Mouse (Mus musculus): Measurements from ENCODE around the gene Fbxo40. TPM values are rescaled to one million over a fixed set of nuclear protein-coding genes. Genes with fewer than 3 reads are reported as not detected.

The Fbxo40 gene
- polyA plus RNA-seq, 1 experiment from 2014 or later = 0.11 TPM

DNA sequence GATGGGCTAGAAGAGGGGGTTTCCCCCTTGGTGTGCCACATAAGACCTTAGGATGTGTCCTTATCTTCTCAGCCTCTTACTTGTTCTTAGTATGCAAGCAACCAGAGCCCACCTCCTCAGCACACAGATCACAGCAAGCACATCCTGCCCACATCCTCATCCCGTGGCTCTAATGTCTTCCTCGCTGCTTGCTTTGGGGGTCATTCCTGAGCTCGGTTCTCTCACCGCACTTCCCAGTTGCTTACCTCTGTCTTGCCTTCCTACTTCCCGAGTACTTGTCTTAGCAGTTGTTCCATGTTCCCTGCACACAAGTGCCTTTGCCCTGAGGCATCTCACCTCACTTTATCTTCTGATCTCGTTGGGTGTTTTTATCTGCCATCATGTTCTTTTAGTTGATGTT is 68.3 kb downstream of the Fbxo40 start:
- DNase-seq (ENCODE audit: low spot score) (no peak), ATAC-seq (replicated peaks; ENCODE audit: low FRiP score) (no peak)
- Histone ChIP-seq H3K36me3 (ENCODE audit: control insufficient read depth, insufficient read depth, low read length) (no peaks in the 10 kb centered on the region; the same call in 1 of the 2 replicates), H3K27ac (ENCODE audit: low read depth, low read length) (no peak overlapping the region), H3K9ac (ENCODE audit: low read length) (no peak overlapping the region), H3K4me3 (ENCODE audit: low read depth, low read length) (no peak overlapping the region), H3K27me3 (ENCODE audit: control insufficient read depth, insufficient read depth, low read length) (no peaks in the 10 kb centered on the region), H3K9me3 (ENCODE audit: control insufficient read depth, low read length) (no peaks in the 10 kb centered on the region), H3K4me2 (ENCODE audit: low read depth, low read length, severe bottlenecking) (no peak overlapping the region), H3K4me1 (replicated peaks; ENCODE audit: control insufficient read depth, insufficient read depth, low read length) (no peaks in the 10 kb centered on the region)
- WGBS = 92% methylated on average over 6 of the region's 6 CpGs

DNA sequence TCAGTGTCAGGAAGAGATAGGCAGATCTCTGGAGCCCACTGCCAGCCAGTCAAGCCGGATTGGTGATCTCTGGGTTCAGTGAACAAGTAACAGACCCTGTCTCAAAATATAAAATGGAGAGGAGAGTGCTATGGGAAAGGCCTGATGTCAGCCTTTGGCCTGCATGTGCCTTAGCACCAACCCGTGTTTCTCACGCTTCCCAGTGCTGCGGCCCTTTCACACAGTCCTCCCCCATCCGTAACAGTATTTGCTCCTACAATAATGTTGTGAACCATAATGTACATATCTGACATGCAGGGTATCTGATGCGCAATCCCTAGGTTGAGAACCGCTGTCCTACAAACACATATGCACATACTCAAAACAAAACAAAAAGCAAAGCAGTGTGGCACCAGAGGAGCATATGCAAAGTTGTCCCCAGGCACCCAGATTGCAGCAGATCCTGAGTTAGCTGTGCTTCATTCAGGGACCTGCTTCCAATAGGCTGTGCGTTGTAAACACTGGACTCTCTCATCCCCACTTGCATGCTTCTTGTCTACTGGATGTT is 69.1 kb downstream of the Fbxo40 start:
- WGBS = 95% methylated on average over 8 of the region's 8 CpGs
- Histone ChIP-seq H3K27me3 (ENCODE audit: control insufficient read depth, insufficient read depth, low read length) (no peaks in the 10 kb centered on the region), H3K36me3 (ENCODE audit: control insufficient read depth, insufficient read depth, low read length) (no peaks in the 10 kb centered on the region; the same call in 1 of the 2 replicates), H3K4me3 (ENCODE audit: low read depth, low read length) (no peak overlapping the region), H3K9me3 (ENCODE audit: control insufficient read depth, low read length) (no peaks in the 10 kb centered on the region), H3K9ac (ENCODE audit: low read length) (no peak overlapping the region), H3K4me1 (replicated peaks; ENCODE audit: control insufficient read depth, insufficient read depth, low read length) (no peaks in the 10 kb centered on the region), H3K27ac (ENCODE audit: low read depth, low read length) (no peak overlapping the region), H3K4me2 (ENCODE audit: low read depth, low read length, severe bottlenecking) (no peak overlapping the region)
- no peak for DNase-seq (ENCODE audit: low spot score)
- no peak for ATAC-seq (replicated peaks; ENCODE audit: low FRiP score)

DNA sequence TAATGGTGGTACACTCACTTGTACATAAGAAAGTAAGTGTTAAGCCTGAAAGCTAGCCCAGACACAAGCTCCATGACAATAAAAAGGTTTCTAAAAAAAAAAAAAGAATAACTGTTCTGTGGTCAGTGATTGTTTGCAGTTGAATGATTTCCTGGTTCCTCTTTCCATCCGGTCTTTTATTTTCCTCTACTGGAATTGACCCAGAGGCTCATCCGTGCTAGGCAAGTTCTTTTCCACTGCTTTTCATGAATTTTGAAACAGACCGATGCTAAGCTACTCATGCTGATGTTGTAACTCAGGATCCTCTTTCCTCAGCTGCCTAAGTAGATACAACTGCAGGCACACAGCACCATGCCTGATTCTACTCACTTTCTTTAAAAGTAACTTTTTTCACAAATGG is 69.9 kb downstream of the Fbxo40 start:
- no peaks in the 10 kb centered on the region for H3K27me3 ChIP-seq (ENCODE audit: control insufficient read depth, insufficient read depth, low read length)
- no peaks in the 10 kb centered on the region; the same call in 1 of the 2 replicates for H3K36me3 ChIP-seq (ENCODE audit: control insufficient read depth, insufficient read depth, low read length)
- H3K9me3 ChIP-seq (ENCODE audit: control insufficient read depth, low read length) = no peaks in the 10 kb centered on the region
- no peak overlapping the region for H3K27ac ChIP-seq (ENCODE audit: low read depth, low read length)
- H3K4me2 ChIP-seq (ENCODE audit: low read depth, low read length, severe bottlenecking) = no peak overlapping the region
- no peak for DNase-seq (ENCODE audit: low spot score)
- no peak overlapping the region for H3K4me3 ChIP-seq (ENCODE audit: low read depth, low read length)
- 91% methylated on average over 3 of the region's 3 CpGs for WGBS
- H3K9ac ChIP-seq (ENCODE audit: low read length) = no peak overlapping the region
- ATAC-seq (replicated peaks; ENCODE audit: low FRiP score) = no peak
- no peaks in the 10 kb centered on the region for H3K4me1 ChIP-seq (replicated peaks; ENCODE audit: control insufficient read depth, insufficient read depth, low read length)

DNA sequence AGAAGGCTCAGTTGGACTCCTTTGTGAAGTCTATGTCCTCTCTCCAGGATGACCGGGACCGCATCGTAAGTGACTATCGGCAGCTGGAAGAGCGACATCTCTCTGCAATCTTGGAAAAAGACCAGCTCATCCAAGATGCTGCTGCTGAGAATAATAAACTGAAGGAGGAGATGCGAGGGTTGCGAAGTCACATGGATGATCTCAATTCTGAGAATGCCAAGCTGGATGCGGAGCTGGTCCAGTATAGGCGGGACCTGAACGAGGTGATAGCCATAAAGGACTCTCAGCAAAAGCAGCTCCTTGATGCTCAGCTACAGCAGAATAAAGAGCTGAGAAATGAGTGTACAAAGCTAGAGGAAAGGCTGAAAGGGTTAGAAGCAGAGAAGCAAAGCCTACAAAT is 71.8 kb downstream of the Fbxo40 start:
- no peak for DNase-seq (ENCODE audit: low spot score)
- WGBS = 95% methylated on average over 10 of the region's 10 CpGs
- no peak overlapping the region for H3K4me3 ChIP-seq (ENCODE audit: low read depth, low read length)
- H3K36me3 ChIP-seq (ENCODE audit: control insufficient read depth, insufficient read depth, low read length) = no peaks in the 10 kb centered on the region; the same call in 1 of the 2 replicates
- no peaks in the 10 kb centered on the region for H3K27me3 ChIP-seq (ENCODE audit: control insufficient read depth, insufficient read depth, low read length)
- H3K4me2 ChIP-seq (ENCODE audit: low read depth, low read length, severe bottlenecking) = no peak overlapping the region
- no peak for ATAC-seq (replicated peaks; ENCODE audit: low FRiP score)
- no peak overlapping the region for H3K27ac ChIP-seq (ENCODE audit: low read depth, low read length)
- no peaks in the 10 kb centered on the region for H3K9me3 ChIP-seq (ENCODE audit: control insufficient read depth, low read length)
- H3K9ac ChIP-seq (ENCODE audit: low read length) = no peak overlapping the region
- no peaks in the 10 kb centered on the region for H3K4me1 ChIP-seq (replicated peaks; ENCODE audit: control insufficient read depth, insufficient read depth, low read length)

DNA sequence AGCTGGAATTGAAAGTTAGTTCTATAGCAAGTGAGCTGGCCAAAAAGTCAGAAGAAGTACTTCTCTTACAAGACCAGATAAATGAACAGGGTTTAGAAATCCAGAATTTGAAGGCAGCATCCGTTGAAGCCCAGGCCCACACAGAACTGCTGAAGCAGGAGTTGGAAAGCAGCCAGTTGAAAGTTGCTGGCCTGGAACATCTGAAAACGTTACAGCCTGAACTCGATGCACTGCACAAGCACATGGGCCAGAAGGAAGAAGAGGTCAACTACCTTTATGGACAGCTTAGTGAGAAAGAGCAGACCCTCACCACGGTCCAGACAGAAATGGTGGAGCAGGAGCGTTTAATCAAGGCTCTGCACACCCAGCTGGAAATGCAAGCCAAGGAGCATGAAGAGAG is 76.1 kb downstream of the Fbxo40 start:
- DNase-seq (ENCODE audit: low spot score) = no peak
- H3K9ac ChIP-seq (ENCODE audit: low read length) = no peak overlapping the region
- ATAC-seq (replicated peaks; ENCODE audit: low FRiP score) = no peak
- H3K36me3 ChIP-seq (ENCODE audit: control insufficient read depth, insufficient read depth, low read length) = no peaks in the 10 kb centered on the region; the same call in 1 of the 2 replicates
- no peak overlapping the region for H3K27ac ChIP-seq (ENCODE audit: low read depth, low read length)
- no peak overlapping the region for H3K4me3 ChIP-seq (ENCODE audit: low read depth, low read length)
- no peak overlapping the region for H3K4me2 ChIP-seq (ENCODE audit: low read depth, low read length, severe bottlenecking)
- H3K27me3 ChIP-seq (ENCODE audit: control insufficient read depth, insufficient read depth, low read length) = no peaks in the 10 kb centered on the region
- no peaks in the 10 kb centered on the region for H3K9me3 ChIP-seq (ENCODE audit: control insufficient read depth, low read length)
- no peaks in the 10 kb centered on the region for H3K4me1 ChIP-seq (replicated peaks; ENCODE audit: control insufficient read depth, insufficient read depth, low read length)
- WGBS = 95% methylated on average over 5 of the region's 5 CpGs

Other genes starting within 250 kb of the Fbxo40 start
- 1.8 and 2.7 TPM in 2 replicates for gene Slc15a2, start 205.5 kb downstream of the Fbxo40 start, polyA plus RNA-seq (2014; fragmentation: Nextera tagmentation; extraction: Ambion mirVana)
- gene Iqcb1, start 162.1 kb downstream of the Fbxo40 start, polyA plus RNA-seq (2014; fragmentation: Nextera tagmentation; extraction: Ambion mirVana) = 68.0 and 72.7 TPM in 2 replicates
- gene Eaf2, start 115.5 kb downstream of the Fbxo40 start, polyA plus RNA-seq (2014; fragmentation: Nextera tagmentation; extraction: Ambion mirVana) = 0.99 and 1.4 TPM in 2 replicates
- 74.2 and 78.2 TPM in 2 replicates for gene Golgb1, start 115.3 kb downstream of the Fbxo40 start, polyA plus RNA-seq (2014; fragmentation: Nextera tagmentation; extraction: Ambion mirVana)
- gene Hcls1, start 55.5 kb downstream of the Fbxo40 start, polyA plus RNA-seq (2014; fragmentation: Nextera tagmentation; extraction: Ambion mirVana) = 0.88 and 1.0 TPM in 2 replicates
- gene Polq, start 21.3 kb upstream of the Fbxo40 start, polyA plus RNA-seq (2014; fragmentation: Nextera tagmentation; extraction: Ambion mirVana) = 16.7 and 20.0 TPM in 2 replicates